Mouse (Mus musculus) heart, embryonic 13.5 days (tissue): ENCODE measurements at regions not wholly inside any gene's neighbourhood (a gene's known extent, or its start where the extent isn't known, plus 50 kb on each side); places are given as distances from the start of the nearest gene placed in this dataset.

Experiments used
- ATAC-seq: fragments of 200-750 bp; cut with Nextera tagmentation; 2 replicates; pipeline ENCODE4 v1.8.0; 2017; ENCODE audit warnings: moderate TSS enrichment; ENCODE audit not compliant: insufficient number of reproducible peaks, low FRiP score, low TSS enrichment; ENCODE audit errors: extremely low read depth
- H3K27ac ChIP-seq: fragments of 300-500 bp; sonication (generic); replicated peaks from 2 replicates; pipeline ENCODE4 v1.5.1; 2015; ENCODE audit warnings: moderate library complexity, mild to moderate bottlenecking, inconsistent platforms
- H3K27me3 ChIP-seq: fragments of 300-500 bp; sonication (generic); replicated peaks from 2 replicates; pipeline ENCODE4 v1.6.1; 2015; ENCODE audit warnings: mild to moderate bottlenecking, inconsistent platforms
- H3K36me3 ChIP-seq: fragments of 300-500 bp; sonication (generic); 2 replicates; pipeline ENCODE4 v1.6.1; 2015; ENCODE audit warnings: mild to moderate bottlenecking, inconsistent platforms
- H3K4me1 ChIP-seq: fragments of 300-500 bp; sonication (generic); 2 replicates; pipeline ENCODE4 v1.6.1; 2015; ENCODE audit warnings: inconsistent platforms
- H3K4me2 ChIP-seq: fragments of 300-500 bp; sonication (generic); 2 replicates; pipeline ENCODE4 v1.6.1; 2015; ENCODE audit warnings: inconsistent platforms, mild to moderate bottlenecking, moderate library complexity
- H3K4me3 ChIP-seq: fragments of 300-500 bp; sonication (generic); 2 replicates; pipeline ENCODE4 v1.5.1; 2015; ENCODE audit warnings: moderate library complexity, mild to moderate bottlenecking, inconsistent platforms
- H3K9ac ChIP-seq: fragments of 300-500 bp; sonication (generic); 2 replicates; pipeline ENCODE4 v1.6.1; 2015; ENCODE audit warnings: inconsistent platforms, mild to moderate bottlenecking, moderate library complexity
- H3K9me3 ChIP-seq: fragments of 300-500 bp; sonication (generic); 2 replicates; pipeline ENCODE4 v1.6.1; 2016; ENCODE audit warnings: inconsistent platforms
- WGBS: fragments of 180-500 bp; shearing (Covaris S2); methylation state at CpG from one replicate; pipeline ENCODE4 v1.1.7; 2015; ENCODE audit warnings: mixed read lengths; 5-methylcytosine and 5-hydroxymethylcytosine counted together

GRCm38 (mm10) chr15:28140301-28140700 is 63.3 kb upstream of the Dnah5 start:
- H3K9me3 ChIP-seq = no peaks in the 10 kb centered on the region
- H3K9ac ChIP-seq = no peak overlapping the region
- no peaks in the 10 kb centered on the region for H3K36me3 ChIP-seq
- 84% methylated on average over 8 of the region's 8 CpGs for WGBS
- H3K27ac ChIP-seq = no peak overlapping the region
- no peak overlapping the region for H3K4me2 ChIP-seq
- H3K4me1 ChIP-seq = no peaks in the 10 kb centered on the region
- ATAC-seq = no peak; the same call in 1 of the 2 replicates
- no peak overlapping the region for H3K4me3 ChIP-seq
- H3K27me3 ChIP-seq = no peaks in the 10 kb centered on the region

GRCm38 (mm10) chr15:28141345-28141744 is 62.2 kb upstream of the Dnah5 start:
- Histone ChIP-seq H3K27ac (no peak overlapping the region), H3K4me2 (no peak overlapping the region), H3K9ac (no peak overlapping the region), H3K9me3 (no peaks in the 10 kb centered on the region), H3K4me3 (no peak overlapping the region), H3K27me3 (no peaks in the 10 kb centered on the region), H3K36me3 (no peaks in the 10 kb centered on the region), H3K4me1 (no peaks in the 10 kb centered on the region)
- no peak for ATAC-seq
- WGBS = 48% methylated on average over 6 of the region's 6 CpGs

GRCm38 (mm10) chr15:28144217-28144616 is 59.3 kb upstream of the Dnah5 start:
- Histone ChIP-seq H3K27ac (no peak overlapping the region), H3K4me2 (no peak overlapping the region), H3K27me3 (no peaks in the 10 kb centered on the region), H3K4me3 (no peak overlapping the region), H3K36me3 (no peaks in the 10 kb centered on the region), H3K9me3 (no peaks in the 10 kb centered on the region), H3K9ac (no peak overlapping the region), H3K4me1 (no peaks in the 10 kb centered on the region)
- WGBS = 79% methylated on average over 7 of the region's 7 CpGs
- no peak for ATAC-seq

- no peaks in the 10 kb centered on the region for H3K9me3 ChIP-seq
- H3K4me2 ChIP-seq = no peak overlapping the region
- no peak overlapping the region for H3K9ac ChIP-seq
- no peaks in the 10 kb centered on the region for H3K4me1 ChIP-seq
- H3K4me3 ChIP-seq = no peak overlapping the region
- ATAC-seq = no peak
- no peaks in the 10 kb centered on the region for H3K36me3 ChIP-seq
- H3K27ac ChIP-seq = no peak overlapping the region
- WGBS = 75% methylated on average over 4 of the region's 4 CpGs
- no peaks in the 10 kb centered on the region for H3K27me3 ChIP-seq
These were observed 58.7 kb upstream of the Dnah5 start for GRCm38 (mm10) chr15:28144846-28145245.

GRCm38 (mm10) chr15:28151678-28152077 is 51.9 kb upstream of the Dnah5 start:
- no peaks in the 10 kb centered on the region for H3K36me3 ChIP-seq
- peaks cover 11% of the 10 kb centered on the region for H3K4me1 ChIP-seq
- ATAC-seq = no peak
- no peak overlapping the region for H3K9ac ChIP-seq
- no peak overlapping the region for H3K4me3 ChIP-seq
- H3K27me3 ChIP-seq = peaks cover 4% of the 10 kb centered on the region; the same call in 1 of the 2 replicates
- WGBS = 85% methylated on average over 2 of the region's 2 CpGs
- no peak overlapping the region for H3K4me2 ChIP-seq
- no peak overlapping the region for H3K27ac ChIP-seq
- H3K9me3 ChIP-seq = no peaks in the 10 kb centered on the region
